In genomic region chr11:101952541-101953341, GRCm38 (mm10) we compare ENCODE assay signal across 9 mouse cellular contexts. TPM values are rescaled to one million over a fixed set of nuclear protein-coding genes. Genes with fewer than 3 reads are reported as not detected.
DNase-seq lines count a peak whose midpoint lies in the region; ATAC-seq lines count a peak whose summit lies in the region.
"Had no signal": no experiment of that assay in that cellular context is flagged by ENCODE, and none has a peak within 500 bp of the region (broad histone marks: within the 10 kb centered on the region; RNA-seq: fewer than 3 reads in every experiment).

No protein-coding gene starts in this region.

- DNase-seq in B cell, adult 2 months = peak; percentile 54 to 65
- DNase-seq in adrenal gland, postnatal 25 days = peak; percentile 11
- peak; percentile 81 for DNase-seq in kidney, postnatal 10 days
- no peak for DNase-seq in cerebellum, adult 9-10 months
- DNase-seq in cerebellum, adult 18-20 months = no peak
- no peak for DNase-seq in layer of hippocampus, adult 18-20 months (ENCODE audit: low spot score in 2 of 2)

- ATAC-seq in heart, embryonic 16.5 days (replicated peaks; ENCODE audit: extremely low read depth, insufficient read depth, low FRiP score) = peak; percentile 91

- no peaks in the 10 kb centered on the region for H3K27me3 ChIP-seq in heart, embryonic 16.5 days (ENCODE audit: control insufficient read depth, insufficient read depth, low read length)
- peaks cover 83% of the 10 kb centered on the region for H3K27me3 ChIP-seq in megakaryocyte, embryonic 14.5 days (replicated peaks)

- peak overlapping the region; percentile 80 for H3K27ac ChIP-seq in heart, embryonic 16.5 days (ENCODE audit: low read length)

- no peaks in the 10 kb centered on the region for H3K36me3 ChIP-seq in heart, embryonic 16.5 days (ENCODE audit: control insufficient read depth, insufficient read depth)
- no peaks in the 10 kb centered on the region for H3K36me3 ChIP-seq in megakaryocyte, embryonic 14.5 days (replicated peaks; ENCODE audit: low read length)

- peaks cover 18% of the 10 kb centered on the region for H3K4me1 ChIP-seq in heart, embryonic 16.5 days (ENCODE audit: control insufficient read depth, insufficient read depth, low read length)
- H3K4me1 ChIP-seq in megakaryocyte, embryonic 14.5 days = peaks cover 47% of the 10 kb centered on the region

- H3K4me2 ChIP-seq in heart, embryonic 16.5 days (ENCODE audit: low read depth, low read length) = peak overlapping the region; percentile 49

- 17% methylated on average over 24 of the region's 24 CpGs for WGBS in heart, embryonic 16.5 days

- H3K9me3 ChIP-seq in heart, embryonic 16.5 days (replicated peaks; ENCODE audit: control insufficient read depth, low read length) = no peaks in the 10 kb centered on the region
- H3K9me3 ChIP-seq in megakaryocyte, embryonic 14.5 days = no peaks in the 10 kb centered on the region

- H3K4me3 ChIP-seq in heart, embryonic 16.5 days (ENCODE audit: low read length) = peak overlapping the region; percentile 20; the same call in 1 of the 2 replicates
- H3K4me3 ChIP-seq in megakaryocyte, embryonic 14.5 days (replicated peaks) = peak overlapping the region; percentile 83

- H3K9ac ChIP-seq in heart, embryonic 16.5 days (ENCODE audit: low read length) = no peak overlapping the region

RNA-seq across cellular contexts. Expression of gene Sost, which starts 14.1 kb away (rescaled TPM):
- total RNA-seq in adrenal gland, postnatal 25 days (2021) = not detected in 2 replicates
- polyA plus RNA-seq in heart, embryonic 16.5 days (2015; fragmentation: Nextera tagmentation; extraction: Ambion mirVana) = 2.3 and 2.4 TPM in 2 replicates
- polyA plus RNA-seq in megakaryocyte, embryonic 14.5 days (2012; ENCODE audit: insufficient read depth, low replicate concordance) = not detected in 2 replicates
- under 1 TPM in 1 of 2 experiments, not detected in 1; 0.15 TPM for total RNA-seq in layer of hippocampus, adult 18-20 months (2021)

RNA-seq across cellular contexts. Expression of gene Cfap97d1, which starts 31.3 kb away (rescaled TPM):
- not detected in 2 replicates for total RNA-seq in adrenal gland, postnatal 25 days (2021)
- not detected in 2 replicates for polyA plus RNA-seq in heart, embryonic 16.5 days (2015; fragmentation: Nextera tagmentation; extraction: Ambion mirVana)
- polyA plus RNA-seq in megakaryocyte, embryonic 14.5 days (2012; ENCODE audit: insufficient read depth, low replicate concordance) = not detected in 2 replicates
- not detected for total RNA-seq in layer of hippocampus, adult 18-20 months (2021)
- polyA plus RNA-seq: cortical plate, adult 2 months had no signal

RNA-seq across cellular contexts. Expression of gene Dusp3, which starts 34.1 kb away (rescaled TPM):
- total RNA-seq in adrenal gland, postnatal 25 days (2021) = 77.9 and 78.9 TPM in 2 replicates
- 57.3 and 58.8 TPM in 2 replicates for polyA plus RNA-seq in heart, embryonic 16.5 days (2015; fragmentation: Nextera tagmentation; extraction: Ambion mirVana)
- polyA plus RNA-seq in megakaryocyte, embryonic 14.5 days (2012; ENCODE audit: insufficient read depth, low replicate concordance) = 47.3 and 165 TPM in 2 replicates
- 100 to 1,000 TPM; 158 TPM for total RNA-seq in layer of hippocampus, adult 18-20 months (2021)

RNA-seq across cellular contexts. Expression of gene Meox1, which starts 58.6 kb away (rescaled TPM):
- 4.5 and 5.0 TPM in 2 replicates for total RNA-seq in adrenal gland, postnatal 25 days (2021)
- 14.9 and 15.0 TPM in 2 replicates for polyA plus RNA-seq in heart, embryonic 16.5 days (2015; fragmentation: Nextera tagmentation; extraction: Ambion mirVana)
- polyA plus RNA-seq in megakaryocyte, embryonic 14.5 days (2012; ENCODE audit: insufficient read depth, low replicate concordance) = not detected in 2 replicates
- under 1 TPM; 0.64 to 0.86 TPM for total RNA-seq in layer of hippocampus, adult 18-20 months (2021)

Comparison
In these comparisons a context has a peak if more than half of its experiments do, and no peak if none do; other contexts are left out.
1. DNase-seq: peak in B cell, adult 2 months (2 of 2), adrenal gland, postnatal 25 days (single experiment) and kidney, postnatal 10 days (single experiment); none in cerebellum, adult 9-10 months (single experiment), cerebellum, adult 18-20 months (0 of 2) and layer of hippocampus, adult 18-20 months (0 of 2).